Mouse (Mus musculus): Measurements from ENCODE around the gene Dhrs4. TPM values are rescaled to one million over a fixed set of nuclear protein-coding genes. Genes with fewer than 3 reads are reported as not detected.
A peak's percentile ranks its signal among the peaks of the same experiment; 100 is the strongest.

The Dhrs4 gene
- polyA plus RNA-seq, 1 experiment from 2014 or later: 53.7 TPM

DNA sequence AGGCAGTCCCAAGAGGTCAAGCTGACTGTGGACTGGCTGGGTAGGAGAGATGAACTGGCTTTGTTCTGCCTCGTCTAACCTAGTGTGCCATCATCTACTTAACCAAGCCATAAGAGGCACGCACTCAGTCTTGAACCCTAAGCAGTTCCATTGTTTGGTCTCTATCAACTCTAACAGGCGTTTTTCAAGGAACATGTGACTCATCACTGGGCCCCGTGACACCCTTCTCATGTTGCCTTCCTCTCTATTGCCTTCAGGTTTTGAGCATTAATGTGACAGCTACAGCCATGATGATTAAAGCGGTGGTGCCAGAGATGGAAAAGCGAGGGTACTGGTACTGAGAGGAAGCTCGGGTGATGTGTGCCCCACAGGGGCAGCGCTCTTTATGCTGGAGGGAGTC lies 8.3 kb downstream of the Dhrs4 start:
- no peak for TF ChIP-seq CTCF (IDR thresholded peaks at IDR 0.05; ENCODE audit: low read depth)
- TF ChIP-seq EP300 (optimal IDR thresholded peaks at IDR 0.05): no peak
- Histone ChIP-seq H3K4me3 (ENCODE audit: low read depth, low read length) (no peak overlapping the region), H3K9ac (ENCODE audit: low read length) (no peak overlapping the region), H3K9me3 (ENCODE audit: control insufficient read depth, low read length) (no peaks in the 10 kb centered on the region), H3K4me2 (replicated peaks; ENCODE audit: low read depth) (no peak overlapping the region), H3K27ac (replicated peaks) (no peak overlapping the region), H3K27me3 (ENCODE audit: control insufficient read depth, insufficient read depth, low read length) (no peaks in the 10 kb centered on the region), H3K36me3 (ENCODE audit: control insufficient read depth, insufficient read depth, low read length) (peaks cover 3% of the 10 kb centered on the region; the same call in 1 of the 2 replicates), H3K4me1 (replicated peaks; ENCODE audit: control insufficient read depth, insufficient read depth) (peaks cover 6% of the 10 kb centered on the region)
- WGBS: 86% methylated on average over 8 of the region's 8 CpGs
- DNase-seq (ENCODE audit: low spot score) (no peak), ATAC-seq (ENCODE audit: low FRiP score, low TSS enrichment) (no peak)

GRCm38 (mm10) chr14:55490361-55491201 lies 12.0 kb downstream of the Dhrs4 start, which contains the start of gene Carmil3:
TSS of gene Carmil3 (plus strand) at chr14:55490651.
- H3K4me1 ChIP-seq (replicated peaks; ENCODE audit: control insufficient read depth, insufficient read depth): peaks cover 6% of the 10 kb centered on the region
- TF ChIP-seq CTCF (IDR thresholded peaks at IDR 0.05; ENCODE audit: low read depth) (no peak), EP300 (optimal IDR thresholded peaks at IDR 0.05) (no peak)
- peak within 1 kb of the TSS; percentile 57 for H3K9ac ChIP-seq (ENCODE audit: low read length)
- DNase-seq (ENCODE audit: low spot score) (peak; percentile 61), ATAC-seq (ENCODE audit: low FRiP score, low TSS enrichment) (peak; percentile 58; the same call in 1 of the 2 replicates)
- peak within 1 kb of the TSS; percentile 59 for H3K4me3 ChIP-seq (ENCODE audit: low read depth, low read length)
- peak within 1 kb of the TSS; percentile 98 for H3K4me2 ChIP-seq (replicated peaks; ENCODE audit: low read depth)
- no peaks in the 10 kb centered on the region for H3K27me3 ChIP-seq (ENCODE audit: control insufficient read depth, insufficient read depth, low read length)
- 1% methylated on average over 54 of the region's 68 CpGs for WGBS
- peaks cover 3% of the 10 kb centered on the region; the same call in 1 of the 2 replicates for H3K36me3 ChIP-seq (ENCODE audit: control insufficient read depth, insufficient read depth, low read length)
- peak within 1 kb of the TSS; percentile 20; the same call in 1 of the 2 replicates for H3K27ac ChIP-seq (replicated peaks)
- H3K9me3 ChIP-seq (ENCODE audit: control insufficient read depth, low read length): no peaks in the 10 kb centered on the region

DNA sequence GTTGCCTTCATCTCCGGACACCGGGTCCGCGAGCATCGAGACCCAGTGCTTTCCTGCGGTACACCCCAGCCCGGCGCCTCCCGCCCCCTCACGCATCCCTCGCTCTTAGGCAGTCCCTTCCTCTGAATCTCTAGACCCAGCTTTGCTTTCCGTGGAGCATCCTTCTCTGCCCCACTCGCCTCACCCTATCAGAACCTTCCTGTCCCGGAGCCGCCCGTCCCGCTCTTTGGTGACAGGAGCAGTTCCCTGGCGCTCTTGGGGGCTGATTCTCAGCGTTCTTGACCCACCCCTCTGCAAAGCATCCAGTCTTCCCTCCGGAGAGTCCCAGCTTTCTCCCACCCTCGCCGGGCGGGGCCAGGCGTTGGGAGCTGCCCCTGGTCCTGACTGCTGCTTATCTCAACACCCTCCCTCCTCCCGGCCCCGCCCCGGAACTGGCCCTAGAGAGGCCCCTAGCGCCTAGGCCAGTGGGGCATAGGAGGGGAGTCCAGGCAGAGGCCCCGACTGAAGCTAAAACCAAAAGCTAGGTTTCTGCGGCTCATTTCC lies 12.8 kb downstream of the Dhrs4 start:
- Histone ChIP-seq H3K36me3 (ENCODE audit: control insufficient read depth, insufficient read depth, low read length) (no peaks in the 10 kb centered on the region), H3K4me1 (replicated peaks; ENCODE audit: control insufficient read depth, insufficient read depth) (peaks cover 6% of the 10 kb centered on the region), H3K4me2 (replicated peaks; ENCODE audit: low read depth) (peak overlapping the region; percentile 98), H3K27ac (replicated peaks) (peak overlapping the region; percentile 20; the same call in 1 of the 2 replicates), H3K4me3 (ENCODE audit: low read depth, low read length) (peak overlapping the region; percentile 59), H3K9me3 (ENCODE audit: control insufficient read depth, low read length) (no peaks in the 10 kb centered on the region), H3K9ac (ENCODE audit: low read length) (peak overlapping the region; percentile 57), H3K27me3 (ENCODE audit: control insufficient read depth, insufficient read depth, low read length) (no peaks in the 10 kb centered on the region)
- DNase-seq (ENCODE audit: low spot score) (peak; percentile 69), ATAC-seq (ENCODE audit: low FRiP score, low TSS enrichment) (peak; percentile 64; the same call in 1 of the 2 replicates)
- 2% methylated on average over 29 of the region's 30 CpGs for WGBS
- no peak for TF ChIP-seq CTCF (IDR thresholded peaks at IDR 0.05; ENCODE audit: low read depth)
- no peak for TF ChIP-seq EP300 (optimal IDR thresholded peaks at IDR 0.05)

- 38% methylated on average over 3 of the region's 3 CpGs for WGBS
- no peak overlapping the region for H3K9ac ChIP-seq (ENCODE audit: low read length)
- H3K4me3 ChIP-seq (ENCODE audit: low read depth, low read length): no peak overlapping the region
Measured at GRCm38 (mm10) chr14:55492103-55492502, 13.5 kb downstream of the Dhrs4 start.

DNA sequence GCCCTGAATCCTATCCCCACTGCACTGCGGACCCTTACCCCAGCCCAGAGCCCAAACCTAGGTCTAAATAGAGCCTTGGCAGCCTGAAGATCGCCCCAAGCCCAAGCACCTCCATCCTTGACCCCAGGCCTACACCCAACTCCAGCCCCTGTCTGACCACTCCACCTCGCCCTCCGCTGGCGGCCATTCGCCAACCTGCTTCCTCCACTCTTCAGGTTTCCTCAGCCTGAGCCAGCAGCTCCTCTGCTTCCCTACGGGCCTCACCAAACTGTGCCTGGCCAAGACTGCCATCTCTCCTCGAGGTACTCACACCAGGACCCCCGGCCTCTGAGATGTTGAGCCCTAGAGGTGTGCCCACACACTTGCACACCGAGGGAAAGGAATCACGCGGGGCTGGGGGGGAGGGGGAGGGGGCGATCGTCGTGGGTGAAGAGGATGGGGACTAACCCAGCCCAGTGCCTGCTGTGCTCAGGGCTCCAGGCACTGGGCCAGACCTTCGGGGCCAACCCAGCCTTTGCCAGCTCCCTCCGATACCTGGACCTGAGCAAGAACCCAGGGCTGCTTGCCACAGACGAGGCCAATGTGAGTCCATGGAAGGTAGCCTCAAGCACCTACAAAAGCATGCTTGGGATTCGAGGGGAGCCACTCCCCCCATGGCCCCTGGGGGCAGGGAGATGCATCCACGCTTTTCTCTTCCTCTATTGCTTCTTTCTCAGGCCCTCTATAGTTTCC lies 17.1 kb downstream of the Dhrs4 start:
- no peak overlapping the region for H3K9ac ChIP-seq (ENCODE audit: low read length)
- WGBS: 75% methylated on average over 20 of the region's 20 CpGs
- no peak for DNase-seq (ENCODE audit: low spot score)
- H3K4me1 ChIP-seq (replicated peaks; ENCODE audit: control insufficient read depth, insufficient read depth): peaks cover 6% of the 10 kb centered on the region
- H3K9me3 ChIP-seq (ENCODE audit: control insufficient read depth, low read length): no peaks in the 10 kb centered on the region
- no peak overlapping the region for H3K4me3 ChIP-seq (ENCODE audit: low read depth, low read length)
- no peak overlapping the region for H3K27ac ChIP-seq (replicated peaks)
- H3K27me3 ChIP-seq (ENCODE audit: control insufficient read depth, insufficient read depth, low read length): no peaks in the 10 kb centered on the region
- H3K4me2 ChIP-seq (replicated peaks; ENCODE audit: low read depth): no peak overlapping the region
- H3K36me3 ChIP-seq (ENCODE audit: control insufficient read depth, insufficient read depth, low read length): no peaks in the 10 kb centered on the region
- no peak for TF ChIP-seq EP300 (optimal IDR thresholded peaks at IDR 0.05)
- TF ChIP-seq CTCF (IDR thresholded peaks at IDR 0.05; ENCODE audit: low read depth): no peak
- ATAC-seq (ENCODE audit: low FRiP score, low TSS enrichment): no peak

More at GRCm38 (mm10) chr14:55492103-55492502, 13.5 kb downstream of the Dhrs4 start:
- no peaks in the 10 kb centered on the region for H3K27me3 ChIP-seq (ENCODE audit: control insufficient read depth, insufficient read depth, low read length)
- no peak for ATAC-seq (ENCODE audit: low FRiP score, low TSS enrichment)
- H3K27ac ChIP-seq (replicated peaks): no peak overlapping the region
- no peak overlapping the region for H3K4me2 ChIP-seq (replicated peaks; ENCODE audit: low read depth)
- TF ChIP-seq EP300 (optimal IDR thresholded peaks at IDR 0.05): no peak
- no peaks in the 10 kb centered on the region for H3K36me3 ChIP-seq (ENCODE audit: control insufficient read depth, insufficient read depth, low read length)
- no peaks in the 10 kb centered on the region for H3K9me3 ChIP-seq (ENCODE audit: control insufficient read depth, low read length)
- peaks cover 6% of the 10 kb centered on the region for H3K4me1 ChIP-seq (replicated peaks; ENCODE audit: control insufficient read depth, insufficient read depth)
- no peak for DNase-seq (ENCODE audit: low spot score)

All from stomach, postnatal 0 days (tissue).